Mouse (Mus musculus) CD8-positive naive resting alpha-beta T cell, adult 2 months (primary cell): ENCODE results near the gene Slc9a1.

Experiments
- DNase-seq, 2 experiments: peaks; one replicate each; pipeline ENCODE4 v3.0.0; 2022; ENCODE audit warnings: low read depth in 2 of 2, low spot score in 2 of 2

Gene Slc9a1

DNA sequence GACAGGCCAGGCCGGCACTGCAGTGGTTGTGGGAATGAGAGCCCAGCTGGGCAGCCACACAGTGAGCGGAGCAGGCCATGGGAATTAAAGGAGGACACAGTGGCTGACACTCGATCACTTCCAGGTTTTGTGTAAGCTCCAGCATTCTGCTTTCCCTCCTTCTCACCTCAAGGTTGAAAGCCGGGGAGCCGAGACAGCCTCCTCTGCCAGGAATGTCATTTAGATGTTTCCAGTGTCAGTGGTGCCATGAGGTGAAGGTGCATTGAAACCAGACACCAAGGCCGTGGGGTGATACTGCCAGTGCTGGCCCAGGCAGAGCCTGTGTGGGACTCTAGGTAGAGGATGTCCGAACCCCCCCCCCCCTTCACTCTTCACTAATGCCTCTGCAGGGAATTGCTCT lies 30.6 kb downstream of the Slc9a1 start:
- DNase-seq = no peak

- no peak for DNase-seq
These were observed 32.5 kb downstream of the Slc9a1 start for GRCm38 (mm10) chr4:133402011-133402410.

DNA sequence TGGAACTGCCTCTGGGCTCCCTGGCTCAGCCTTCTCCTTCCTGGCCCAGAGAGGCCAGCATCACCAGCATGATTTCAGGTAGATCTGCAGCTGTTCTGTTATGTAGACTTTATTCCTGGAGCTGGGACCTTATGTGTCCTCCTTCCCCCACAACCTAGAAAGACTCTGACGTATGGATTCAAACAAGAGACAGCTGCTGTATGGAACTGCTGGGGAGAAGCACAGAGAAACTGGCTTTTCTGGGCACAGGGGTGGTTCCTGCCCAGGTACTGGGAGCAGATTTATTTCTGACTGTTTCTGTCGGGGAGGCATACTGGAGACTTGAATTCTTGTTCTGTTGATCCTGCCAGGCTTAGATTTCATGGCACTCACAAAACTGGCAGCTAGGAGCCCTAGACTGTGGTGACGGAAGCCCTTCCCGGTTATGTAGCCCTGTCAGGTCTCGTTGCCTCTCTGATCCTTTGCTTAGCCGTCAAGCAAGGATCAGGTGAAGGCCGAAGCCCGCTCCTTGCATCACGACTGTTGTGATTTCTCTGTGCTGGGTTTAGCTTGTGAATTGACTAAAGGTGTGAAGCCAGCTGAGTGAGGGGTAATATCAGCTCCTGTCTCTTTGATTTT lies 34.2 kb downstream of the Slc9a1 start:
- DNase-seq = no peak

- no peak for DNase-seq
These were observed 34.8 kb downstream of the Slc9a1 start for GRCm38 (mm10) chr4:133404256-133404655.

DNA sequence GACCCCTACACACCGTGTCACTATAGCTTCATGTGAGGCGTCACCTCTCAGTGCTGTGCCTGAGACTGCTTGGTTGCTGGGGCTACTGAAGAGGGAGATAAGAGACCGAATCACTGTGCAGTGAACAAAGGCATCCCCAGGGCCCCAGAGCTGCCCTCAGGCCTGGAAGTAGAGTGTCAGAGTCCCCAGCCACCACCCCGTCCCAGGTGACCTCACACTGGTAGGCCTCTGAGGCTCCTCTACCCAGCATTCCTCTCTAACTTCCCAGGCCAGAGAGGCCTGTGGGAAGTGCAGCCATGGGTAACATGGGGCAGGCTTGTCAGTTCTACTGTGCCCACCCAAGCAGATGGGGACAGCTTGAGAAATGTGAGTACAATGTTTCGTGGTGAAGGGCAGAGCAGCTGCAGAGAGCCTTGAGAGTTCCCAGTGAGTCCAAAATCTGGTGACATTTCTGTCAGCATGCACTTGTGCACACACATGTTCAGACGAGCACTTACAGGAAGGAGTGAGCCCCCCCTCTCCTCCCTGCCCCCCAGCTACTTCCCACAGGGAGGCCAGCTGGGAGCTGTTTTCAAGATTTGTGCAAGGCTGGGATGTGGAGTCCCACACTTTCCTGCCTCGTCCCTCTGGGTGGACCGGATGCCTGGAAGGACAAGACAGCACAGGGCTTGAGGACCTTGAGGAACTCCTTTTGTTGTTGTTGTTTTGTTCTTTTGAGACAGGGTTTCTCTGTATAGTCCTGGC lies 37.0 kb downstream of the Slc9a1 start:
- no peak for DNase-seq

DNA sequence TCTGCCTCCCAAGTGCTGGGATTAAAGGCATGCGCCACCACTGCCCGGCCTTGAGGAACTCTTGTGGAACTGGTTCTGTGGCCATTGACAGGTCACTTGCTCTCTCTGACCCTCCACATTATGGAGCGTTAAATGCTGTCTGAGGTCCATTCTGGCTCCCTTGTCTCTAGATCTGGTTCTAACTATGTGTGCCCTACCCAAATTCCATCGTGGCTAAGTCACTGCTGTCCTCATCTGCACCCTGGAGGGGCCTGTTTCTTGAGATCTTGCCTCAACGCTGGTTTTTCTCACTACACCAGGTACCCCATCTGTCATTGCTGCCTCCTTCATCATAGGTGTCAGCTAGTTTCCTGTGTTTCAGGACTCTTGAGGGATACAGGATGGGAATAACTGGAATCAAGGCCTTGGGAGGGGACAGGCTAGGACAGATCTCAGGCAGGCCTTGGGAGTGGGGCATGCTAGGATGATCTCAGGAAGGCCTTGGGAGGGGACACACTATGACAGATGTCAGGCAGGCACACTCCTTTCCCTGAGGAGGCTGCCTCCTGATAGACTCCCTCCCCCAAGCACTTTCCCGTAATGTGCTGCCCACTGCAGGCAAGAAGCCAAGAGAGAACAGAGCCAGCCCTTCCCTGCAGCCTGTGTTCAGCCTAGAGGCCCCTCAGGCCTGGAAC lies 37.7 kb downstream of the Slc9a1 start:
- no peak for DNase-seq

DNA sequence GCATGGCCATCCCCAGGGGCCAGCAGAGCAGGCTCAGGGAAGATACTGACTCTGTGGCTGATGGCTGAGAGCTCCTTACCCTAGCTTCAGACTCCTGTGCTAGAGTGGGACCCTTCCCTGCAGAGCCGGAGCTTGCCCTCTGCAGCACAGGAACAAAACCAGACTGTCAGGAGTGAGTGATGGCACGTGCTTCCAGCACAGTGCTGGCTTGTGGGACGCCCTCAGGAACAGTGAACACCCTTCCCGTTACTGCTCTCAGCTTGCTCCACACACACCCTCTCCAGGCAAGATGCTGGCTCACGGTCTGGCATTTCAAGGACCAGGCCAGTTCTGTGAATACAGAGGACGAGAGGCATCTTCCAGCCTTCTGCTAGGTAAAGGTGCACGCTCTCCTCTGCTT lies 38.5 kb downstream of the Slc9a1 start:
- DNase-seq = no peak

- DNase-seq = no peak
These were observed 41.5 kb downstream of the Slc9a1 start for GRCm38 (mm10) chr4:133410994-133411393.

DNA sequence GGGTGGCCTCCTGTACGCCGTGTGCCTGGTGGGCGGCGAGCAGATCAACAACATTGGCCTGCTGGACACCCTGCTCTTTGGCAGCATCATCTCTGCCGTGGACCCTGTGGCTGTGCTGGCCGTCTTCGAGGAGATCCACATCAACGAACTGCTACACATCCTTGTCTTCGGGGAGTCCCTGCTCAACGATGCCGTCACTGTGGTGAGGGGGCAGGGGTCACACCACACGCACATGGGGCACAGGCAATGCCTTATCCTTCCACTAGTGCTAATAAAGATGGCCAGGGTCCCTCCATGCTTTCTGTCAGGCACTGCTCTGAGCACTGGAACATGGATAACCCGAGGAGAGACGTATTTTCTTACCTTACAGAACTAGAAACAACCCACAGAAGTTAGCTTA lies 42.6 kb downstream of the Slc9a1 start:
- no peak for DNase-seq

- no peak for DNase-seq
These were observed 43.4 kb downstream of the Slc9a1 start for GRCm38 (mm10) chr4:133412575-133413540.

- DNase-seq = no peak
These were observed 44.1 kb downstream of the Slc9a1 start for GRCm38 (mm10) chr4:133413617-133414016.

DNA sequence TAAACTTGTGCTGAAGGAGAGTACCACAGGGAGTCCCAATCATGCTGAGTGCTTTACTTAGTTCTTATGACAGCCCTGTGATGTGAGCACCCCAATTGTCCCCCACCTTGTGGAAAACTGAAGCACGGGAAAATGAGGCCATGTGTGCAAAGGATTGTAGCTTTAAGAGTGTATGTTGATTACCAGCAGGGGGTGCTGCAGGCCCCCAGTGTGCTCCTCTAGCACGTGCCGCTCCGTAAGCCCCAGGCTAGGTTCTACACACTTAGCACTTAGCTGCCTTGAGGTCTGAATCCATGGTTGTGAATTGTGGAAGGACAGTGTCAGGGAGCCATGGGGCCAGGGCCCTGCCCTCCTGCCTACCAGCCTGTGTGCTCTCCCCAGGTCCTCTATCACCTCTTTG lies 45.4 kb downstream of the Slc9a1 start:
- DNase-seq = no peak

GRCm38 (mm10) chr4:133419312-133420004 lies 50.0 kb downstream of the Slc9a1 start:
- DNase-seq = peak in 1 of 2 experiments; percentile 28

GRCm38 (mm10) chr4:133421989-133422388 lies 52.5 kb downstream of the Slc9a1 start:
- DNase-seq = no peak

GRCm38 (mm10) chr4:133422601-133423000 lies 53.1 kb downstream of the Slc9a1 start:
- DNase-seq = no peak

- peak; percentile 24 to 35 for DNase-seq
These were observed 53.6 kb downstream of the Slc9a1 start for GRCm38 (mm10) chr4:133423108-133423507.

DNA sequence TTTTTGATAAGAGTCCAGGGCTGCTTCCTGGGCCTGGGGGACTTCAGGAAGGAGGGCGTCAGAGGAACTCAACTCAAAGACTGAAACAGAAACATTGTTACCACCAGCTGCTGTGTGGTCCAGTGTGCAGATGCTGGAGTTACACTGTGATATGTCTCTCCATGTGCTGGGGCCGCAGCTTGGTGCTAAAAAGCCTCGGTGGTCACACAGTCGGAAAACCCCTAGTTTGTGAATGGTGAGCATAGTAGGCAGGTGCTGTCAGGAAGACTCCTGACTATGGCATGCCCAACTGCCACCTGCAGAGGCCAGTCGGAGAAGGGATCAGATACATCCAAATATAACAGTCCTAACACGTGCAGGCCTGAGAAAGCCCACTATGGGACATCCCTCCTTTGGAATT lies 54.2 kb downstream of the Slc9a1 start:
- no peak for DNase-seq

- DNase-seq = peak; percentile 45 to 51
These were observed 54.6 kb downstream of the Slc9a1 start for GRCm38 (mm10) chr4:133424100-133424499.

DNA sequence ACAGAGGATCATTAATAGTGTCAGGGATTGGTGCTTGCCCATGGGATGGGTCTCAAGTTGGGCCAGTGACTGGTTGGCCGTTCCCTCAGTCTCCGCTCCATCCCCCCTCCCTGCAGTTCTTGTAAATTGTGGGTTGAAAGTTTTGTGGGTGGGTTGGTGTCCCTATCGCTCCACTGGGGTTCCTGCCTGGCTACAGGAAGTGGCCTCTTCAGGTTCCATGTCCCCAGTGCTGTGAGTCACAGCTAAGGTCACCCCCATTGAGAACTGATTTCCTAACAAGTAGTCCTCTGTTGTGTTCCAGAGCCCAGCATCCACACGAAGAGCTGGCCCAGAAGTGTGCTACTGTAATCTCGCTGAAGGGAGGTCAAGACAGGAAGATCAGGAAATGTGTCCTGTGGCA lies 56.6 kb downstream of the Slc9a1 start:
- no peak for DNase-seq

GRCm38 (mm10) chr4:133431508-133431907 lies 62.0 kb downstream of the Slc9a1 start:
- no peak for DNase-seq
